Mouse (Mus musculus): ENCODE measurements around the gene Gm13030. TPM values are rescaled to one million over a fixed set of nuclear protein-coding genes. Genes with fewer than 3 reads are reported as not detected.
"Not testable (repeated sequence)": the region's sequence is repeated elsewhere in the genome, so short reads cannot be mapped to it uniquely, and the experiment has no call there.

Gene Gm13030
- polyA plus RNA-seq, 1 experiment: not detected

- no peak for TF ChIP-seq POLR2A (IDR thresholded peaks at IDR 0.05; ENCODE audit: borderline replicate concordance, insufficient read depth, low read length)
- no peak for TF ChIP-seq CTCF (IDR thresholded peaks at IDR 0.05; ENCODE audit: borderline replicate concordance, insufficient read depth, low read depth, low read length)
- Histone ChIP-seq H3K27ac (ENCODE audit: insufficient read depth, low read length) (no peak overlapping the region), H3K4me3 (replicated peaks; ENCODE audit: insufficient read depth, low read depth, low read length) (no peak overlapping the region), H3K27me3 (ENCODE audit: control insufficient read depth, insufficient read depth, low read length) (no peaks in the 10 kb centered on the region), H3K4me1 (ENCODE audit: control insufficient read depth, insufficient read depth, low read length) (no peaks in the 10 kb centered on the region)
- WGBS: 86% methylated on average over 11 of the region's 11 CpGs
- no peak for DNase-seq
These were observed 6.0 kb upstream of the Gm13030 start for GRCm38 (mm10) chr4:138879808-138880207.

GRCm38 (mm10) chr4:138878783-138879182 is 5.0 kb upstream of the Gm13030 start:
- no peak for TF ChIP-seq CTCF (IDR thresholded peaks at IDR 0.05; ENCODE audit: borderline replicate concordance, insufficient read depth, low read depth, low read length)
- no peak for TF ChIP-seq POLR2A (IDR thresholded peaks at IDR 0.05; ENCODE audit: borderline replicate concordance, insufficient read depth, low read length)
- no peaks in the 10 kb centered on the region for H3K27me3 ChIP-seq (ENCODE audit: control insufficient read depth, insufficient read depth, low read length)
- no peaks in the 10 kb centered on the region for H3K4me1 ChIP-seq (ENCODE audit: control insufficient read depth, insufficient read depth, low read length)
- 42% methylated on average over 8 of the region's 8 CpGs for WGBS
- no peak overlapping the region for H3K4me3 ChIP-seq (replicated peaks; ENCODE audit: insufficient read depth, low read depth, low read length)
- DNase-seq: no peak
- H3K27ac ChIP-seq (ENCODE audit: insufficient read depth, low read length): no peak overlapping the region

DNA sequence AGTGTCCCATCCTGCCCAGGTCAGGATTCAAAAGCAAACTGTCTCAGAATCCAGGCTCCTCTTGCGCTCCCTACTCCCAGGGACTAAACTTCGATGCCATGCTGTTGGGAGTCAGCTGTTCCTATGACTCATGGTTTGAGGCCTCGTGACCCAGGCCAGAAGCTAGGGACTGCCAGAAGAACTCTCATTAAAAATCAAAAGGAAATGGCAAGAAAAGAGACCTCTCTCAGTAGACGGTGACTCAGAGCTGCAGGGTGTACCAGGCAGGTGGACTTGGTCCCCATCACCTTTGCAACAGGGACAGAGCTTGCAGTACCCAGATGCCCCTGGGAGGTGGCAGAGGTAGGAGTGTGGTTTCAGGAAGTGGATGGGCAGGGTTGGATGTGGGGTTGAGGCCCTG is 4.0 kb upstream of the Gm13030 start, which contains the start of gene Pla2g2e:
Gene Pla2g2e, plus strand, starts transcription at position 212 of the 400 bp plus-strand sequence.
- H3K27ac ChIP-seq (ENCODE audit: insufficient read depth, low read length): no peak within 1 kb of the TSS
- DNase-seq: no peak
- H3K4me1 ChIP-seq (ENCODE audit: control insufficient read depth, insufficient read depth, low read length): no peaks in the 10 kb centered on the region
- 62% methylated on average over 4 of the region's 4 CpGs for WGBS
- no peaks in the 10 kb centered on the region for H3K27me3 ChIP-seq (ENCODE audit: control insufficient read depth, insufficient read depth, low read length)
- no peak within 1 kb of the TSS for H3K4me3 ChIP-seq (replicated peaks; ENCODE audit: insufficient read depth, low read depth, low read length)
- TF ChIP-seq POLR2A (IDR thresholded peaks at IDR 0.05; ENCODE audit: borderline replicate concordance, insufficient read depth, low read length): no peak
- no peak for TF ChIP-seq CTCF (IDR thresholded peaks at IDR 0.05; ENCODE audit: borderline replicate concordance, insufficient read depth, low read depth, low read length)

- no peaks in the 10 kb centered on the region for H3K27me3 ChIP-seq (ENCODE audit: control insufficient read depth, insufficient read depth, low read length)
- WGBS: 97% methylated on average over 2 of the region's 2 CpGs
- DNase-seq: no peak
- no peaks in the 10 kb centered on the region for H3K4me1 ChIP-seq (ENCODE audit: control insufficient read depth, insufficient read depth, low read length)
- no peak overlapping the region for H3K4me3 ChIP-seq (replicated peaks; ENCODE audit: insufficient read depth, low read depth, low read length)
- no peak for TF ChIP-seq POLR2A (IDR thresholded peaks at IDR 0.05; ENCODE audit: borderline replicate concordance, insufficient read depth, low read length)
- TF ChIP-seq CTCF (IDR thresholded peaks at IDR 0.05; ENCODE audit: borderline replicate concordance, insufficient read depth, low read depth, low read length): no peak
- no peak overlapping the region for H3K27ac ChIP-seq (ENCODE audit: insufficient read depth, low read length)
These were observed 2.2 kb upstream of the Gm13030 start for GRCm38 (mm10) chr4:138875986-138876385.

DNA sequence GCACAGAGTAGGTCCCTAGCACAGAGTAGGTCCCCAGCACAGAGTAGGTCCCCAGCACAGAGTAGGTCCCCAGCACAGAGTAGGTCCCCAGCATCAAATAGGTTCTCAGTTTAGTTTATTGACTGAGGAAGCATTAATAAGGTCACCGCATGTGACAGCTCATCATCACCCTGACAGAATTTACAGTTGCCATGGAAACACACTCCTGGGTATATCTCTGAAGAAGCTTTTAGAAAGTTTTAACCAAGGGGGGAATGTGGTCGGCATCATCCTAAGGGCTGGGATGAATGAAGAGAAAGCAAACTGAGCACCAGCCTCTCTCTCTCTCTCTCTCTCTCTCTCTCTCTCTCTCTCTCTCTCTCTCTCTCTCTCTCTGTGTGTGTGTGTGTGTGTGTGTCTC is 1.5 kb upstream of the Gm13030 start:
- H3K27me3 ChIP-seq (ENCODE audit: control insufficient read depth, insufficient read depth, low read length); H3K27ac ChIP-seq (ENCODE audit: insufficient read depth, low read length); DNase-seq; H3K4me3 ChIP-seq (replicated peaks; ENCODE audit: insufficient read depth, low read depth, low read length); H3K4me1 ChIP-seq (ENCODE audit: control insufficient read depth, insufficient read depth, low read length): not testable (repeated sequence)
- 83% methylated on average over 2 of the region's 2 CpGs for WGBS

DNA sequence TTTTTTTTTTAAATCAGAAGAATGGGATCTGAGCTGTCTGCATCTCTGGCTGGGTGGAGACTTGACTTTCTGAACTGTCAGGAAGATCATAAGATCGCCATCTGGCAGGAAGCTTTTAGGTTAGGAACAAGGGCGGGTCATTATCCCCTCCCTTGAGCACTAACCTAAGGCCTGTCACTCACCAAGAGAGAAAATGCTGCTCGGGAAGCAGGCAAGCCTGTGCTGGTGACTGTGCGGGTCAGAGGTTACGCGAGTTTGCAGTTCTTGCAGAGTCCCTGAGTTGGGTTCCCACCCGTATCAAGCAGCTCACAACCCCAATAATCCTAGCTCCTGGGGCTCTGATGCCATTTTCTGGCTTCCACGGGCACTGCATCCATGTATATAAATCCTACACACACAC is 5.1 kb downstream of the Gm13030 start:
- H3K4me1 ChIP-seq (ENCODE audit: control insufficient read depth, insufficient read depth, low read length): no peaks in the 10 kb centered on the region
- DNase-seq: no peak
- H3K27ac ChIP-seq (ENCODE audit: insufficient read depth, low read length): no peak overlapping the region
- no peak overlapping the region for H3K4me3 ChIP-seq (replicated peaks; ENCODE audit: insufficient read depth, low read depth, low read length)
- TF ChIP-seq CTCF (IDR thresholded peaks at IDR 0.05; ENCODE audit: borderline replicate concordance, insufficient read depth, low read depth, low read length) (no peak), POLR2A (IDR thresholded peaks at IDR 0.05; ENCODE audit: borderline replicate concordance, insufficient read depth, low read length) (no peak)
- H3K27me3 ChIP-seq (ENCODE audit: control insufficient read depth, insufficient read depth, low read length): no peaks in the 10 kb centered on the region
- WGBS: 73% methylated on average over 8 of the region's 8 CpGs

DNA sequence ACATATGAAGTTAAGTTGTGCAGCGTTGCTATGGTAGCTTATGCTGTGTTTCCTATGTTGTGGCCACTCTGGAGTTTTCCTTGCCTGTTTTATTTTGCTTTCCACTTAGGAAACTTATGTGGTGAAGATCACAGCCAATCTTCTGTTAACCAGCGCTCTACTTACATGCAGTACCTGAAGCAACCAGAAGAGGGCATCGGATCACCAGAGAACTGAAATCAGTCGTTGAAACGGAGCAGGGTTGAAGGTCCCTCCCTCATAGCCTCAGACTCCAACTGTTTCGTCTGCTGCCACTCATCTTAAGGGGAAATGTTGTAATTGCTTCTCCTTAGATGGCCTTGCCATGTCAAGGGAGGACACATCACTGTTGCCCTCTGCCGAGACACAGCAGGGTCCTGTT is 7.4 kb downstream of the Gm13030 start:
- Histone ChIP-seq H3K27me3 (ENCODE audit: control insufficient read depth, insufficient read depth, low read length) (no peaks in the 10 kb centered on the region), H3K27ac (ENCODE audit: insufficient read depth, low read length) (no peak overlapping the region), H3K4me3 (replicated peaks; ENCODE audit: insufficient read depth, low read depth, low read length) (no peak overlapping the region), H3K4me1 (ENCODE audit: control insufficient read depth, insufficient read depth, low read length) (no peaks in the 10 kb centered on the region)
- TF ChIP-seq POLR2A (IDR thresholded peaks at IDR 0.05; ENCODE audit: borderline replicate concordance, insufficient read depth, low read length) (no peak), CTCF (IDR thresholded peaks at IDR 0.05; ENCODE audit: borderline replicate concordance, insufficient read depth, low read depth, low read length) (peak; percentile 85)
- DNase-seq: peak; percentile 57 to 68
- 14% methylated on average over 7 of the region's 7 CpGs for WGBS

GRCm38 (mm10) chr4:138865991-138866390 is 7.8 kb downstream of the Gm13030 start:
- Histone ChIP-seq H3K4me1 (ENCODE audit: control insufficient read depth, insufficient read depth, low read length) (no peaks in the 10 kb centered on the region), H3K27ac (ENCODE audit: insufficient read depth, low read length) (no peak overlapping the region), H3K27me3 (ENCODE audit: control insufficient read depth, insufficient read depth, low read length) (no peaks in the 10 kb centered on the region), H3K4me3 (replicated peaks; ENCODE audit: insufficient read depth, low read depth, low read length) (no peak overlapping the region)
- 67% methylated on average over 6 of the region's 6 CpGs for WGBS
- TF ChIP-seq POLR2A (IDR thresholded peaks at IDR 0.05; ENCODE audit: borderline replicate concordance, insufficient read depth, low read length): no peak
- no peak for TF ChIP-seq CTCF (IDR thresholded peaks at IDR 0.05; ENCODE audit: borderline replicate concordance, insufficient read depth, low read depth, low read length)
- no peak for DNase-seq
